In the genomic region with DNA sequence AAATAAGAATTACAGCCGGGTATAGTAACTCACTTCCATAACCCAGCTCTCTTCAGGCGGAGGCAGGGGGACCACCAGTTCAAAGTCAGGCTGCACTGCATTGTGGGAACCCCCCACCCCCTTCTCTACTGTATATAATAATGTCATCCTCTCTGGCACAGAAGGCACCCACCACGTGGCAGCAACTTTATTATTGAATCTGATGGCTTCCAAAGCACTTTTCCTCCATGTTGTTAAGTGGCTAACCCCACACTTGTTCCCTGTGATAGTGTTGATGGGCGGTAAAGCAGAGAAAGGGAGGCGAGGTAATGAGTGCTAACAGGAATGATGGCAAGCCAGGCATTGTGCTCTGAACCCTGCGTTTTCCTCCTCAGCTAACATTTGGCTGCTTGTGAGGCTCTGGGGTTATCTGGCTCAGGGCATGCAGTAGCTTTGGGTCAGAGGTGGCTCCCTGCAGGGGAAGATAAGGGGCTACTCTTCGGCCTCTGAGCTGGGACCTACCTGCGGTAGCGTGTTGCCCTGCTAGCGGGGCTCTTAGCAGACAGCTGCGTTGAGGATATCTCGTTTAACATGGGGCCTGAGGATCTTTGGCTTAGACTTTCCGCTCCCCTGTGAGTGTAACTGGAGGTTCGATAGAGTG, we compare ENCODE assay signal across 8 mouse cellular contexts. TPM values are rescaled to one million over a fixed set of nuclear protein-coding genes. Genes with fewer than 3 reads are reported as not detected.
A peak's percentile ranks its signal among the peaks of the same experiment; 100 is the strongest.
DNase-seq lines count a peak whose midpoint lies in the region; ATAC-seq and TF ChIP-seq lines count a peak whose summit lies in the region.

No protein-coding gene starts in this region.

- H3K4me1 ChIP-seq in heart, embryonic 13.5 days: peaks cover 60% of the 10 kb centered on the region
- H3K4me1 ChIP-seq in heart, adult 2 months (ENCODE audit: control insufficient read depth, insufficient read depth, low read length): peaks cover 8% of the 10 kb centered on the region
- peaks cover 31% of the 10 kb centered on the region for H3K4me1 ChIP-seq in embryonic facial prominence, embryonic 12.5 days
- H3K4me1 ChIP-seq in intestine, embryonic 16.5 days (ENCODE audit: control insufficient read depth, insufficient read depth, low read length): peaks cover 46% of the 10 kb centered on the region
- peaks cover 14% of the 10 kb centered on the region; the same call in 1 of the 2 replicates for H3K4me1 ChIP-seq in midbrain, postnatal 0 days (ENCODE audit: insufficient read depth, low read length)

- TF ChIP-seq POLR2A in heart, adult 2 months (IDR thresholded peaks at IDR 0.05; ENCODE audit: insufficient read depth, low read depth, low read length): no peak

- H3K9me3 ChIP-seq in heart, embryonic 13.5 days: no peaks in the 10 kb centered on the region
- H3K9me3 ChIP-seq in embryonic facial prominence, embryonic 12.5 days: no peaks in the 10 kb centered on the region
- no peaks in the 10 kb centered on the region for H3K9me3 ChIP-seq in intestine, embryonic 16.5 days (ENCODE audit: control insufficient read depth, low read length)
- no peaks in the 10 kb centered on the region for H3K9me3 ChIP-seq in midbrain, postnatal 0 days (ENCODE audit: low read length)

- peaks cover 19% of the 10 kb centered on the region for H3K36me3 ChIP-seq in heart, embryonic 13.5 days
- H3K36me3 ChIP-seq in heart, adult 2 months (ENCODE audit: control insufficient read depth, insufficient read depth, low read length): no peaks in the 10 kb centered on the region
- peaks cover 10% of the 10 kb centered on the region for H3K36me3 ChIP-seq in embryonic facial prominence, embryonic 12.5 days
- peaks cover 5% of the 10 kb centered on the region for H3K36me3 ChIP-seq in intestine, embryonic 16.5 days (ENCODE audit: control insufficient read depth, insufficient read depth, low read length)
- H3K36me3 ChIP-seq in midbrain, postnatal 0 days (ENCODE audit: insufficient read depth, low read length): peaks cover 3% of the 10 kb centered on the region; the same call in 1 of the 2 replicates

- peak overlapping the region; percentile 93 for H3K4me2 ChIP-seq in heart, embryonic 13.5 days
- H3K4me2 ChIP-seq in embryonic facial prominence, embryonic 12.5 days (replicated peaks): peak overlapping the region; percentile 89
- H3K4me2 ChIP-seq in intestine, embryonic 16.5 days (ENCODE audit: low read depth, low read length): peak overlapping the region; percentile 84
- H3K4me2 ChIP-seq in midbrain, postnatal 0 days (ENCODE audit: low read depth, low read length, poor library complexity, severe bottlenecking): peak overlapping the region; percentile 91

- no peak for DNase-seq in heart, adult 2 months
- DNase-seq in midbrain, postnatal 0 days (ENCODE audit: low spot score): no peak
- no peak for DNase-seq in layer of hippocampus, postnatal 36 days
- DNase-seq in urinary bladder, postnatal 14 days (ENCODE audit: low spot score): no peak
- no peak for DNase-seq in left cerebral cortex, adult 9 months (ENCODE audit: low spot score in 2 of 2)

- 21% methylated on average over 14 of the region's 14 CpGs for WGBS in heart, embryonic 13.5 days
- 49% methylated on average over 14 of the region's 14 CpGs for WGBS in heart, adult 2 months
- 76% methylated on average over 14 of the region's 14 CpGs for WGBS in embryonic facial prominence, embryonic 12.5 days
- WGBS in intestine, embryonic 16.5 days: 62% methylated on average over 14 of the region's 14 CpGs
- 81% methylated on average over 14 of the region's 14 CpGs for WGBS in midbrain, postnatal 0 days

- peaks cover 2% of the 10 kb centered on the region; the same call in 1 of the 2 replicates for H3K79me2 ChIP-seq in heart, adult 2 months (replicated peaks; ENCODE audit: control insufficient read depth, insufficient read depth, low read length)

- peak overlapping the region; percentile 90 for H3K4me3 ChIP-seq in heart, embryonic 13.5 days
- no peak overlapping the region for H3K4me3 ChIP-seq in heart, adult 2 months
- peak overlapping the region; percentile 88 for H3K4me3 ChIP-seq in embryonic facial prominence, embryonic 12.5 days
- peak overlapping the region; percentile 92 for H3K4me3 ChIP-seq in intestine, embryonic 16.5 days (ENCODE audit: low read length)
- H3K4me3 ChIP-seq in midbrain, postnatal 0 days (ENCODE audit: low read depth, low read length): no peak overlapping the region

- TF ChIP-seq CTCF in heart, adult 2 months (IDR thresholded peaks at IDR 0.05): no peak
- no peak for TF ChIP-seq CTCF in midbrain, postnatal 0 days (IDR thresholded peaks at IDR 0.05)

- intact Hi-C loops in heart, adult 2 months (cut with DNase I): loop anchor here (5.0 kb wide), 1 partner anchor 282 kb away; the partner anchor contains the start of gene Dicer1

- TF ChIP-seq EP300 in heart, adult 2 months (IDR thresholded peaks at IDR 0.05; ENCODE audit: insufficient read depth, low read depth, low read length): no peak

- H3K27ac ChIP-seq in heart, embryonic 13.5 days (replicated peaks): peak overlapping the region; percentile 87
- no peak overlapping the region for H3K27ac ChIP-seq in heart, adult 2 months
- H3K27ac ChIP-seq in embryonic facial prominence, embryonic 12.5 days: no peak overlapping the region
- no peak overlapping the region for H3K27ac ChIP-seq in intestine, embryonic 16.5 days (ENCODE audit: low read length)
- no peak overlapping the region for H3K27ac ChIP-seq in midbrain, postnatal 0 days (ENCODE audit: low read depth, low read length)

- no peak for ATAC-seq in heart, embryonic 13.5 days (ENCODE audit: extremely low read depth, insufficient number of reproducible peaks, low FRiP score, low TSS enrichment)
- ATAC-seq in embryonic facial prominence, embryonic 12.5 days (ENCODE audit: insufficient number of reproducible peaks, insufficient read depth, low FRiP score, low TSS enrichment): no peak
- ATAC-seq in intestine, embryonic 16.5 days: no peak
- no peak for ATAC-seq in midbrain, postnatal 0 days (ENCODE audit: low FRiP score)

- no peaks in the 10 kb centered on the region for H3K27me3 ChIP-seq in heart, embryonic 13.5 days (replicated peaks)
- no peaks in the 10 kb centered on the region for H3K27me3 ChIP-seq in heart, adult 2 months (ENCODE audit: control insufficient read depth, insufficient read depth, low read length)
- no peaks in the 10 kb centered on the region for H3K27me3 ChIP-seq in embryonic facial prominence, embryonic 12.5 days
- H3K27me3 ChIP-seq in intestine, embryonic 16.5 days (replicated peaks; ENCODE audit: control insufficient read depth, insufficient read depth, low read length): no peaks in the 10 kb centered on the region
- no peaks in the 10 kb centered on the region for H3K27me3 ChIP-seq in midbrain, postnatal 0 days (ENCODE audit: insufficient read depth, low read length)

- H3K9ac ChIP-seq in heart, embryonic 13.5 days: peak overlapping the region; percentile 94
- H3K9ac ChIP-seq in heart, adult 2 months (ENCODE audit: low read depth, low read length): no peak overlapping the region
- H3K9ac ChIP-seq in embryonic facial prominence, embryonic 12.5 days: 0 out of 2 replicates have a peak overlapping the region, but pooled peaks have one; percentile 15
- peak overlapping the region; percentile 90 for H3K9ac ChIP-seq in intestine, embryonic 16.5 days (ENCODE audit: low read depth, low read length)
- no peak overlapping the region for H3K9ac ChIP-seq in midbrain, postnatal 0 days (replicated peaks; ENCODE audit: low read length, poor library complexity, severe bottlenecking)

RNA-seq across cellular contexts. Expression of gene Glrx5, which starts 1.8 kb away (rescaled TPM):
- polyA plus RNA-seq in heart, embryonic 13.5 days (2015; fragmentation: Nextera tagmentation; extraction: Ambion mirVana): 168 and 174 TPM in 2 replicates
- total RNA-seq in heart, adult 2 months (2021): 10 to 100 TPM; 86.5 to 94.7 TPM
- polyA plus RNA-seq in heart, adult 2 months (2012; rRNA removed): 103 and 104 TPM in 2 replicates
- polyA plus RNA-seq in embryonic facial prominence, embryonic 12.5 days (2016; fragmentation: Nextera tagmentation; extraction: Ambion mirVana): 188 and 196 TPM in 2 replicates
- 185 and 199 TPM in 2 replicates for polyA plus RNA-seq in intestine, embryonic 16.5 days (2015; fragmentation: Nextera tagmentation; extraction: Ambion mirVana)
- total RNA-seq in midbrain, postnatal 0 days (2014; rRNA removed): 35.8 and 50.9 TPM in 2 replicates
- 175 and 185 TPM in 2 replicates for polyA plus RNA-seq in midbrain, postnatal 0 days (2015; fragmentation: Nextera tagmentation; extraction: Ambion mirVana)
- total RNA-seq in layer of hippocampus, postnatal 36 days (2021): 10 to 100 TPM; 45.6 to 45.9 TPM

RNA-seq across cellular contexts. Expression of gene Syne3, which starts 24.6 kb away (rescaled TPM):
- polyA plus RNA-seq in heart, embryonic 13.5 days (2015; fragmentation: Nextera tagmentation; extraction: Ambion mirVana): 0.36 and 0.78 TPM in 2 replicates
- total RNA-seq in heart, adult 2 months (2021): 1 to 10 TPM; 7.0 to 8.5 TPM
- 2.3 and 3.0 TPM in 2 replicates for polyA plus RNA-seq in heart, adult 2 months (2012; rRNA removed)
- polyA plus RNA-seq in embryonic facial prominence, embryonic 12.5 days (2016; fragmentation: Nextera tagmentation; extraction: Ambion mirVana): 0.64 and 0.79 TPM in 2 replicates
- 0.51 and 0.66 TPM in 2 replicates for polyA plus RNA-seq in intestine, embryonic 16.5 days (2015; fragmentation: Nextera tagmentation; extraction: Ambion mirVana)
- total RNA-seq in midbrain, postnatal 0 days (2014; rRNA removed): 0.93 and 1.4 TPM in 2 replicates
- polyA plus RNA-seq in midbrain, postnatal 0 days (2015; fragmentation: Nextera tagmentation; extraction: Ambion mirVana): 0.44 and 0.85 TPM in 2 replicates
- 1 to 10 TPM; 1.3 to 2.0 TPM for total RNA-seq in layer of hippocampus, postnatal 36 days (2021)

Comparison
In these comparisons a context has a peak if more than half of its experiments do, and no peak if none do; other contexts are left out.
1. H3K4me3 ChIP-seq: peak in heart, embryonic 13.5 days (single experiment), embryonic facial prominence, embryonic 12.5 days (single experiment) and intestine, embryonic 16.5 days (single experiment); none in heart, adult 2 months (single experiment) and midbrain, postnatal 0 days (single experiment).
2. H3K9ac ChIP-seq: peak in heart, embryonic 13.5 days (single experiment), embryonic facial prominence, embryonic 12.5 days (single experiment) and intestine, embryonic 16.5 days (single experiment); none in heart, adult 2 months (single experiment) and midbrain, postnatal 0 days (single experiment).
3. Peak in every context shown above with its lines, with median percentiles within 50 percentile points of each other: H3K4me2 ChIP-seq.